Mouse (Mus musculus): Measurements from ENCODE around the gene Amigo1. TPM values are rescaled to one million over a fixed set of nuclear protein-coding genes. Genes with fewer than 3 reads are reported as not detected.

Gene Amigo1
- total and polyA plus RNA-seq, 3 experiments = 4.6 to 9.5 TPM; not detected in 1

GRCm38 (mm10) chr3:108164807-108165206, 21.3 kb upstream of the Amigo1 start:
- H3K4me3 ChIP-seq (ENCODE audit: control insufficient read depth in 1 of 2, insufficient read depth in 1 of 2, low read depth in 2 of 2, low read length in 2 of 2) = no peak overlapping the region
- DNase-seq (ENCODE audit: low read depth, low spot score) = peak; percentile 79
- H3K4me1 ChIP-seq (ENCODE audit: control insufficient read depth in 1 of 2, insufficient read depth in 2 of 2, low read length in 2 of 2) = no peaks in the 10 kb centered on the region
- no peaks in the 10 kb centered on the region for H3K79me2 ChIP-seq (ENCODE audit: control insufficient read depth, insufficient read depth, low read length, poor library complexity)
- H3K27ac ChIP-seq (ENCODE audit: control insufficient read depth, low read depth, low read length) = no peak overlapping the region
- H3K9ac ChIP-seq (ENCODE audit: control insufficient read depth, low read depth, low read length, poor library complexity, severe bottlenecking) = no peak overlapping the region
- no peaks in the 10 kb centered on the region for H3K36me3 ChIP-seq (ENCODE audit: control insufficient read depth in 1 of 2, insufficient read depth in 2 of 2, low read length in 2 of 2)
- TF ChIP-seq POLR2A (IDR thresholded peaks at IDR 0.05; ENCODE audit: control insufficient read depth in 1 of 2, insufficient read depth in 1 of 2, low read depth in 1 of 2, low read length in 2 of 2, poor library complexity in 1 of 2) = no peak
- TF ChIP-seq ETS1 (IDR thresholded peaks at IDR 0.05; ENCODE audit: low read depth, low read length) = no peak
- no peak for TF ChIP-seq NRF1 (IDR thresholded peaks at IDR 0.05; ENCODE audit: insufficient read depth, low read depth, low read length, poor library complexity, severe bottlenecking)
- no peak for TF ChIP-seq EP300 (IDR thresholded peaks at IDR 0.05; ENCODE audit: low read depth in 1 of 2, low read length in 2 of 2)
- no peak for TF ChIP-seq GABPA (IDR thresholded peaks at IDR 0.05; ENCODE audit: low read depth, low read length)
- peak; percentile 95 to 96 (median 95) for TF ChIP-seq CTCF (IDR thresholded peaks at IDR 0.05 in 2 of 3, conservative IDR thresholded peaks at IDR 0.05 in 1 of 3; ENCODE audit: control insufficient read depth in 1 of 3, insufficient read depth in 1 of 3, low read depth in 2 of 3, low read length in 3 of 3, poor library complexity in 1 of 3, severe bottlenecking in 1 of 3)
- TF ChIP-seq ZC3H11A (IDR thresholded peaks at IDR 0.05; ENCODE audit: low read depth, low read length) = peak; percentile 87
- no peak for TF ChIP-seq HCFC1 (IDR thresholded peaks at IDR 0.05; ENCODE audit: low read depth, low read length)
- peak; percentile 85 for TF ChIP-seq SMC3 (IDR thresholded peaks at IDR 0.05; ENCODE audit: low read depth, low read length)
- TF ChIP-seq SIN3A (IDR thresholded peaks at IDR 0.05; ENCODE audit: low read length) = 0 out of 2 replicates have a peak, but pooled peaks have one; percentile 46
- no peak for TF ChIP-seq ZKSCAN1 (IDR thresholded peaks at IDR 0.05; ENCODE audit: low read depth, low read length)
- TF ChIP-seq NELFE (IDR thresholded peaks at IDR 0.05; ENCODE audit: low read depth, low read length) = no peak
- peak; percentile 92 for TF ChIP-seq RAD21 (IDR thresholded peaks at IDR 0.05; ENCODE audit: low read depth, low read length)
- H3K9me3 ChIP-seq (replicated peaks; ENCODE audit: insufficient read depth, low read length) = no peaks in the 10 kb centered on the region
- H3K27me3 ChIP-seq (ENCODE audit: control insufficient read depth in 1 of 2, insufficient read depth in 2 of 2, low read length in 2 of 2) = peaks cover 4 to 13% of the 10 kb centered on the region in 2 experiments

GRCm38 (mm10) chr3:108165532-108166315, 20.4 kb upstream of the Amigo1 start:
- H3K9ac ChIP-seq (ENCODE audit: control insufficient read depth, low read depth, low read length, poor library complexity, severe bottlenecking) = no peak overlapping the region
- H3K27ac ChIP-seq (ENCODE audit: control insufficient read depth, low read depth, low read length) = no peak overlapping the region
- TF ChIP-seq ETS1 (IDR thresholded peaks at IDR 0.05; ENCODE audit: low read depth, low read length) = no peak
- no peak for TF ChIP-seq CHD1 (IDR thresholded peaks at IDR 0.05; ENCODE audit: low read depth, low read length)
- TF ChIP-seq MXI1 (IDR thresholded peaks at IDR 0.05; ENCODE audit: low read depth, low read length) = no peak
- no peak for TF ChIP-seq NELFE (IDR thresholded peaks at IDR 0.05; ENCODE audit: low read depth, low read length)
- TF ChIP-seq RCOR1 (IDR thresholded peaks at IDR 0.05; ENCODE audit: low read depth, low read length) = no peak
- no peak for TF ChIP-seq UBTF (IDR thresholded peaks at IDR 0.05; ENCODE audit: borderline replicate concordance, insufficient read depth, low read depth, low read length)
- no peak for TF ChIP-seq SMC3 (IDR thresholded peaks at IDR 0.05; ENCODE audit: low read depth, low read length)
- no peak for TF ChIP-seq MAFK (IDR thresholded peaks at IDR 0.05; ENCODE audit: borderline replicate concordance, low read depth, low read length)
- no peak for TF ChIP-seq ZNF384 (IDR thresholded peaks at IDR 0.05; ENCODE audit: low read depth, low read length)
- no peak for DNase-seq (ENCODE audit: low read depth, low spot score)
- no peaks in the 10 kb centered on the region for H3K4me1 ChIP-seq (ENCODE audit: control insufficient read depth in 1 of 2, insufficient read depth in 2 of 2, low read length in 2 of 2)
- H3K4me3 ChIP-seq (ENCODE audit: control insufficient read depth in 1 of 2, insufficient read depth in 1 of 2, low read depth in 2 of 2, low read length in 2 of 2) = no peak overlapping the region
- H3K79me2 ChIP-seq (ENCODE audit: control insufficient read depth, insufficient read depth, low read length, poor library complexity) = no peaks in the 10 kb centered on the region
- no peaks in the 10 kb centered on the region for H3K9me3 ChIP-seq (replicated peaks; ENCODE audit: insufficient read depth, low read length)
- peaks cover 4 to 13% of the 10 kb centered on the region in 2 experiments for H3K27me3 ChIP-seq (ENCODE audit: control insufficient read depth in 1 of 2, insufficient read depth in 2 of 2, low read length in 2 of 2)
- no peaks in the 10 kb centered on the region for H3K36me3 ChIP-seq (ENCODE audit: control insufficient read depth in 1 of 2, insufficient read depth in 2 of 2, low read length in 2 of 2)

Measured in MEL (cell line).